Mouse (Mus musculus): ENCODE data around the gene Cd209g.

DNA sequence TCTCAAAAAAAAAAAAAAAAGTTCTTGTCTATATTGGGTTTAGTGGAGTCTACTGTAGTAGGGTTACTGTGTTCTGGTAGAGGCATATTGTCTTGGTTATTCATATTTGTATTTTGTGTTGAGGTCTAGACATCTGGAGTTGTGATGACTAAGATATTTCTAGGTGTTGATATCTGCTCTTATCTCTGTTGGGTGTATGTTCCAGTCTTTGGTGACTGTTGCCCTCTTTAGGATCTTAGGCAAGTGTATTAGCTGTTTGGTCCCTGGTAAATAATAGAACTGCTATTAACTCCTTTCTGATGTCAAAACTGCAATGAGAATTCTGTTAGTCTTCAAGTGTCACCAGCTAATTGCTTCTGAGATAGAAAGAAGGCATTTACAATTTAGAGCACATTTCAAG lies 21.0 kb downstream of the Cd209g start:
- TF ChIP-seq EP300 (IDR thresholded peaks at IDR 0.05; ENCODE audit: low read depth) (no peak), CTCF (IDR thresholded peaks at IDR 0.05; ENCODE audit: low read depth) (no peak)
